Mouse (Mus musculus) cerebellum, adult 9-10 months (tissue): ENCODE data around the gene Gm21833.
"Not testable (repeated sequence)": the region's sequence is repeated elsewhere in the genome, so short reads cannot be mapped to it uniquely, and the experiment has no call there.

Experiments used
- DNase-seq: peaks from one replicate; pipeline ENCODE4 v3.0.0; 2022

The Gm21833 gene

DNA sequence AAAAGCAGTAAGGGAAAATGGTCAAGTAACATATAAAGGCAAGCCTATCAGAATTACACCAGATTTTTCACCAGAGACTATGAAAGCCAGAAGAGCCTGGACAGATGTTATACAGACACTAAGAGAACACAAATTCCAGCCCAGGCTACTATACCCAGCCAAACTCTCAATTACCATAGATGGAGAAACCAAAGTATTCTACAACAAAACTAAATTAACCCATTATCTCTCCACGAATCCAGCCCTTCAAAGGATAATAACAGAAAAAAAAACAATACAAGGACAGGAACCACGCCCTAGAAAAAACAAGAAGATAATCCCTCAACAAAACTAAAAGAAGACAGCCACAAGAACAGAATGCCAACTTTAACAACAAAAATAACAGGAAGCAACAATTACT lies at the start of gene Gm21833:
Gm21833 (plus strand) TSS at position 301 of the 400 bp plus-strand sequence.
- DNase-seq = not testable (repeated sequence)

DNA sequence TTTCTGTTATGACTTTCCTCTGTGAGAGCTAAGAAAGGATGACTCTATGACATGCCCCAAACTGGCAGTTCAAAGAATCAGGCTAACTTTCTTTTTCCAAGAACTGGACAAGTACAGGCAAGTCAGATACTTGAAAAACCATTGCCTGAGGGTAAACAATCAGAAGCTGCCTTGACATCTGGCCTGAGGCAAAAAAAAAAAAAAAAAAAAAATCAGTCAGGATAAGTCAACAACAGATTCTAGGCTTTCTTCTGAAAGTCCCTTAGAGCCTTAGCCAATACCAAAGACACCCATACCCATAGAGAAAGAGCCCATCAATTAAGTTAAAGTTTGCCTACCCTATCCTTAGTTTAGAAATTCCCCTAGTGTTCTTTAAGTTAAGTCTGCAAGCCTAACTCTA lies 38.7 kb upstream of the Gm21833 start:
- DNase-seq = no peak

- DNase-seq = no peak
Measured at GRCm38 (mm10) chr16:82796489-82796888, 31.7 kb upstream of the Gm21833 start.

GRCm38 (mm10) chr16:82815255-82815654 lies 12.9 kb upstream of the Gm21833 start:
- DNase-seq = no peak

DNA sequence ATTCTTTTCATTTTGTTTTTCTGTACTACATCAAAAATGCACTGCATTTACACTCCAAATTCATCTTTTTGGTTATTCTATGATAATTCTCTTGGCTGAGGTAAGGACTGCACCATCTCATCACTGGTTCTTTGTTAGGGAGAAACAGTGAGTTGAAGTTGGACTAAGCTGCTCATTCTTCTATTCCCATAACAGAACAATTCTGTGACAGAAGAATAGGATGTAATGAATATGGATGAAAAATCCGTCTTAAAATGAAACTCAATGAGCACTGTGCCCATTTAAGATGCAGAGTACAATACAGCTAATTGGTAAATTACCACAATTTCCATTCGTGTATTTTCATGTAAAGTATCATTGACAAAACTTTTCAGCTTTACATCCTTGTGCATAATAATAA lies 11.6 kb upstream of the Gm21833 start:
- no peak for DNase-seq

- DNase-seq = no peak
Measured at GRCm38 (mm10) chr16:82855752-82856151, 27.6 kb downstream of the Gm21833 start.

DNA sequence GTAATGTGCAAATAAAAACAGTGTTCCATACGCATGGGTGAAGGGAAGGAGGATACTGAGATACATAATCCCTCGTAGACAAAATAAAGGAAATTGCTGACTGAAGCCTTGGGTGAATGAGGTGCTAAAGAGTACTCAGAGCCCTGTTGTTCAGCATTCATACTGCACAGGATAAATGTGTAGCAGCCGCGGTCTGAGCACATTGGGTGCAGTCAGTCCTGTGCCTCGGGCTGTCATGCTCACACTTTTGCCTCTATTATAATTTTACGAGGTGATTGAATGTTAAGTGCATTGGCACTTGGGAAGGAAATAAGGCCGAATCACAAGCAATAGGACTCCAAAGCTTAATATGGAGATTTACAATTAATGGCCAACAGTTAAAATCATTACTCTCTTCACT lies 36.4 kb downstream of the Gm21833 start:
- DNase-seq = no peak
